In the genomic region with DNA sequence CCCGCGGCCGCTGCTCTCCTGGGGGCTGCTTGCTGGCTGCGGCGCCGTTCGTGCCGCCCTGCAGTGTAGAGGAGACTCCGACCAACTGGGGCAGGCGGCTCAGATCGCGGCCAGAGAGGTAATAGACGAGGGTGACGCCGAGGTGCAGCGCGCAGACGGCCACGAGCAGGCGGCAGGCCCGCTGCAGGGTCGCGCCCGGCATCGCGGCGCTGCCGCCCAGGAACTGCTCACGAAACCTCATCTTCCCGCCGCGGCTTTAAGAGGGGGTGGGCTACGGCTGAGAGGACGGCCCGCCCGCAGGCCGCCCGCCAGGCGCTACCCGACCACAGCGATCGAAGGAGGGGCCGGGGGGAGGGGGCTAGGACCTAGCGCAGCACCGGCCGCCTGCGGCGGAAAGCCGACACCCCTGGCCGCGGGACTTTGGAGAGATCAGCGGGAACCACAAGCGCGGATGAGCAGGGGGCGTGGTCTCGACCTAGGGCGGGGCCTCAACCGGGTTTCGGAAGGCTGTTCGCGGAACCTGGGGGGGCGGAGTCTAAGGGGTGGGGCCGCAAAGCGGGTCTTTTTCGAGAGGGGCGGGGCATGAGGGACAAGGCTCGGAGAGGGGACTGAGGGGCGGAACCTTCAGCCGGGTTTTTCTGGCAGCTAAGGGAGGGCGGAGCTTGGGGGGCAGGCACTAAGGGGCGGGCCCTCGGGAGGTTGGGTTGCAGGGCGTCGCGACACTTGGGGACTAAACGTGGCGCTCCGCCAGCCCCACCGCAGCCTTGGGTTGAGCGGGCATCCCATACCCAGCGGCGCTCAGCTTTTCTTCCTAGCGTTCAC, we compare ENCODE assay signal across 8 mouse cellular contexts. TPM values are rescaled to one million over a fixed set of nuclear protein-coding genes. Genes with fewer than 3 reads are reported as not detected.
DNase-seq lines count a peak whose midpoint lies in the region; ATAC-seq and TF ChIP-seq lines count a peak whose summit lies in the region.

A gene (minus strand): TSS at position 441 of the 822 bp plus-strand sequence.

- TF ChIP-seq POLR2A in MEL (IDR thresholded peaks at IDR 0.05; ENCODE audit: control insufficient read depth in 1 of 2, insufficient read depth in 1 of 2, low read depth in 1 of 2, low read length in 2 of 2, poor library complexity in 1 of 2): peak; percentile 70 to 77
- TF ChIP-seq POLR2A in cerebellum, adult 2 months (IDR thresholded peaks at IDR 0.05; ENCODE audit: borderline replicate concordance, insufficient read depth, low read length): peak; percentile 28; the same call in 1 of the 2 replicates

- peaks cover 0 to 42% of the 10 kb centered on the region in 2 experiments; a peak in 2 of 4 replicates for H3K36me3 ChIP-seq in MEL (ENCODE audit: control insufficient read depth in 1 of 2, insufficient read depth in 2 of 2, low read length in 2 of 2)
- no peaks in the 10 kb centered on the region for H3K36me3 ChIP-seq in lung, embryonic 16.5 days (ENCODE audit: control insufficient read depth, insufficient read depth, low read length)

- no peaks in the 10 kb centered on the region for H3K9me3 ChIP-seq in MEL (replicated peaks; ENCODE audit: insufficient read depth, low read length)
- no peaks in the 10 kb centered on the region for H3K9me3 ChIP-seq in lung, embryonic 16.5 days (ENCODE audit: control insufficient read depth, low read length)

- peaks cover 25% of the 10 kb centered on the region for H3K79me2 ChIP-seq in MEL (ENCODE audit: control insufficient read depth, insufficient read depth, low read length, poor library complexity)

- H3K4me3 ChIP-seq in MEL (ENCODE audit: control insufficient read depth in 1 of 2, insufficient read depth in 1 of 2, low read depth in 2 of 2, low read length in 2 of 2): peak within 1 kb of the TSS; percentile 80 to 83
- H3K4me3 ChIP-seq in cerebellum, adult 2 months (replicated peaks; ENCODE audit: insufficient read depth, low read depth, low read length): peak within 1 kb of the TSS; percentile 67
- H3K4me3 ChIP-seq in lung, embryonic 16.5 days (ENCODE audit: low read length): peak within 1 kb of the TSS; percentile 87

- H3K9ac ChIP-seq in MEL (ENCODE audit: control insufficient read depth, low read depth, low read length, poor library complexity, severe bottlenecking): peak within 1 kb of the TSS; percentile 88
- H3K9ac ChIP-seq in lung, embryonic 16.5 days (ENCODE audit: low read length): peak within 1 kb of the TSS; percentile 96

- TF ChIP-seq RAD21 in MEL (IDR thresholded peaks at IDR 0.05; ENCODE audit: low read depth, low read length): no peak

- peak within 1 kb of the TSS; percentile 81 for H3K4me2 ChIP-seq in lung, embryonic 16.5 days (ENCODE audit: low read depth, low read length)

- peak; percentile 99 for DNase-seq in MEL (ENCODE audit: low read depth, low spot score)
- DNase-seq in cerebellum, adult 2 months: peak; percentile 87 to 88
- DNase-seq in forelimb bud, embryonic 11.5 days (ENCODE audit: low read depth, low spot score): peak; percentile 99
- DNase-seq in layer of hippocampus, adult 9-10 months (ENCODE audit: low spot score): peak; percentile 71
- peak; percentile 94 for DNase-seq in ovary, postnatal 10 days (ENCODE audit: low spot score)
- peak; percentile 99 to 100 for DNase-seq in thymus, postnatal 10 days (ENCODE audit: low spot score in 2 of 2)

- no peak for TF ChIP-seq CTCF in MEL (IDR thresholded peaks at IDR 0.05 in 2 of 3, conservative IDR thresholded peaks at IDR 0.05 in 1 of 3; ENCODE audit: control insufficient read depth in 1 of 3, insufficient read depth in 1 of 3, low read depth in 2 of 3, low read length in 3 of 3, poor library complexity in 1 of 3, severe bottlenecking in 1 of 3)
- no peak for TF ChIP-seq CTCF in cerebellum, adult 2 months (IDR thresholded peaks at IDR 0.05; ENCODE audit: borderline replicate concordance, insufficient read depth, low read depth, low read length)

- H3K27ac ChIP-seq in MEL (ENCODE audit: control insufficient read depth, low read depth, low read length): peak within 1 kb of the TSS; percentile 72
- H3K27ac ChIP-seq in cerebellum, adult 2 months (ENCODE audit: insufficient read depth, low read length): 0 out of 2 replicates have a peak within 1 kb of the TSS, but pooled peaks have one; percentile 15
- peak within 1 kb of the TSS; percentile 97 for H3K27ac ChIP-seq in lung, embryonic 16.5 days (ENCODE audit: low read length)

- TF ChIP-seq EP300 in MEL (IDR thresholded peaks at IDR 0.05; ENCODE audit: low read depth in 1 of 2, low read length in 2 of 2): peak in 1 of 2 experiments; percentile 33; a peak in 1 of 4 replicates

- ATAC-seq in hematopoietic stem cell, adult 5-6 weeks (replicated peaks in 1 of 2; ENCODE audit: insufficient read depth in 1 of 2, low FRiP score in 2 of 2, low TSS enrichment in 1 of 2, low read depth in 1 of 2, poor library complexity in 2 of 2, severe bottlenecking in 2 of 2): peak; percentile 86 to 87
- peak; percentile 94 for ATAC-seq in lung, embryonic 16.5 days (ENCODE audit: low read depth)

- H3K27me3 ChIP-seq in MEL (ENCODE audit: control insufficient read depth in 1 of 2, insufficient read depth in 2 of 2, low read length in 2 of 2): no peaks in the 10 kb centered on the region
- no peaks in the 10 kb centered on the region for H3K27me3 ChIP-seq in cerebellum, adult 2 months (ENCODE audit: control insufficient read depth, insufficient read depth, low read length)
- H3K27me3 ChIP-seq in lung, embryonic 16.5 days (ENCODE audit: control insufficient read depth, insufficient read depth, low read depth, low read length): no peaks in the 10 kb centered on the region

- under 1% methylated on average over 82 of the region's 83 CpGs for WGBS in cerebellum, adult 2 months
- WGBS in lung, embryonic 16.5 days: under 1% methylated on average over 60 of the region's 83 CpGs

- H3K4me1 ChIP-seq in MEL (ENCODE audit: control insufficient read depth in 1 of 2, insufficient read depth in 2 of 2, low read length in 2 of 2): peaks cover 7 to 43% of the 10 kb centered on the region in 2 experiments
- peaks cover 3% of the 10 kb centered on the region; the same call in 1 of the 2 replicates for H3K4me1 ChIP-seq in cerebellum, adult 2 months (ENCODE audit: control insufficient read depth, insufficient read depth, low read length)
- peaks cover 41% of the 10 kb centered on the region for H3K4me1 ChIP-seq in lung, embryonic 16.5 days (replicated peaks; ENCODE audit: control insufficient read depth, insufficient read depth, low read length)

TF ChIP-seq in MEL, 35 proteins besides CTCF, POLR2A, EP300 and RAD21 (continues in another document):
- TF ChIP-seq TBP (IDR thresholded peaks at IDR 0.05; ENCODE audit: low read depth, low read length) (peak; percentile 65), KAT2A (conservative IDR thresholded peaks at IDR 0.05; ENCODE audit: low read depth, low read length) (no peak; the same call in 1 of the 2 replicates), UBTF (IDR thresholded peaks at IDR 0.05; ENCODE audit: borderline replicate concordance, insufficient read depth, low read depth, low read length) (0 out of 2 replicates have a peak, but pooled peaks have one; percentile 75), ELF1 (IDR thresholded peaks at IDR 0.05; ENCODE audit: low read depth, low read length) (peak; percentile 57), ZNF384 (IDR thresholded peaks at IDR 0.05; ENCODE audit: low read depth, low read length) (no peak), JUND (IDR thresholded peaks at IDR 0.05; ENCODE audit: low read depth, low read length) (no peak), ZMIZ1 (IDR thresholded peaks at IDR 0.05; ENCODE audit: low read depth, low read length) (peak; percentile 63; the same call in 1 of the 2 replicates), RCOR1 (IDR thresholded peaks at IDR 0.05; ENCODE audit: low read depth, low read length) (peak; percentile 43; the same call in 1 of the 2 replicates), TCF12 (IDR thresholded peaks at IDR 0.05; ENCODE audit: low read depth, low read length) (peak; percentile 71), NRF1 (IDR thresholded peaks at IDR 0.05; ENCODE audit: insufficient read depth, low read depth, low read length, poor library complexity, severe bottlenecking) (0 out of 2 replicates have a peak, but pooled peaks have one; percentile 9), E2F4 (IDR thresholded peaks at IDR 0.05; ENCODE audit: borderline replicate concordance, low read depth, low read length) (peak; percentile 79; the same call in 1 of the 2 replicates), ZKSCAN1 (IDR thresholded peaks at IDR 0.05; ENCODE audit: low read depth, low read length) (no peak), POLR2AphosphoS5 (IDR thresholded peaks at IDR 0.05; ENCODE audit: borderline replicate concordance, low read depth, low read length) (no peak), BHLHE40 (IDR thresholded peaks at IDR 0.05; ENCODE audit: borderline replicate concordance, low read depth, low read length) (no peak), POLR2AphosphoS2 (IDR thresholded peaks at IDR 0.05; ENCODE audit: low read length) (peak; percentile 48; the same call in 1 of the 2 replicates), ETS1 (IDR thresholded peaks at IDR 0.05; ENCODE audit: low read depth, low read length) (peak; percentile 65), SMC3 (IDR thresholded peaks at IDR 0.05; ENCODE audit: low read depth, low read length) (no peak), MXI1 (IDR thresholded peaks at IDR 0.05; ENCODE audit: low read depth, low read length) (peak; percentile 74), CHD1 (IDR thresholded peaks at IDR 0.05; ENCODE audit: low read depth, low read length) (0 out of 2 replicates have a peak, but pooled peaks have one; percentile 49), TAL1 (IDR thresholded peaks at IDR 0.05; ENCODE audit: low read length) (no peak), ZC3H11A (IDR thresholded peaks at IDR 0.05; ENCODE audit: low read depth, low read length) (no peak), HCFC1 (IDR thresholded peaks at IDR 0.05; ENCODE audit: low read depth, low read length) (peak; percentile 55), GATA1 (IDR thresholded peaks at IDR 0.05; ENCODE audit: low read depth, low read length) (no peak), MYB (IDR thresholded peaks at IDR 0.05; ENCODE audit: low read depth, low read length) (no peak), MAZ (IDR thresholded peaks at IDR 0.05; ENCODE audit: low read depth, low read length) (peak; percentile 86), SIN3A (IDR thresholded peaks at IDR 0.05; ENCODE audit: low read length) (peak; percentile 67; the same call in 1 of the 2 replicates), USF1 (IDR thresholded peaks at IDR 0.05; ENCODE audit: low read depth, low read length) (peak; percentile 47; the same call in 1 of the 2 replicates)

RNA-seq across cellular contexts. Expression of the gene that starts here (rescaled TPM):
- total RNA-seq in MEL (2012; rRNA removed): 10.8 TPM in 2 replicates
- polyA plus RNA-seq in MEL (2012; ENCODE audit: insufficient read depth in 1 of 2, insufficient read length in 2 of 2, low read depth in 1 of 2, low replicate concordance in 2 of 2, missing spikeins in 1 of 2): 10 to 100 TPM in 1 of 2 experiments, not detected in 1; 22.5 TPM
- polyA plus RNA-seq in cerebellum, adult 2 months (2012; rRNA removed): 3.2 and 3.5 TPM in 2 replicates
- 28.5 and 36.1 TPM in 2 replicates for total RNA-seq in hematopoietic stem cell, adult 5-6 weeks (2017)
- 75.4 and 79.0 TPM in 2 replicates for polyA plus RNA-seq in lung, embryonic 16.5 days (2015; fragmentation: Nextera tagmentation; extraction: Ambion mirVana)

Comparison
In these comparisons a context has a peak if more than half of its experiments do, and no peak if none do; other contexts are left out.
1. Peak in every context shown above with its lines: DNase-seq, ATAC-seq, H3K4me3 ChIP-seq and H3K27ac ChIP-seq.
2. H3K27ac ChIP-seq: peak in every context shown above with its lines; median percentile 97 in lung, embryonic 16.5 days; 72 in MEL; 15 in cerebellum, adult 2 months.